Mouse (Mus musculus) ES-Bruce4 (cell line): ENCODE measurements around the gene Pparg. TPM values are rescaled to one million over a fixed set of nuclear protein-coding genes. Genes with fewer than 3 reads are reported as not detected.

Experiments used
- H3K27ac ChIP-seq: 2 replicates; pipeline ENCODE4 v1.5.1; 2012; ENCODE audit warnings: low read length, inconsistent platforms; ENCODE audit not compliant: insufficient read depth
- H3K27me3 ChIP-seq: 2 replicates; pipeline ENCODE4 v1.6.1; 2012; ENCODE audit warnings: mild to moderate bottlenecking, low read length, inconsistent platforms; ENCODE audit not compliant: control insufficient read depth, poor library complexity, insufficient read depth, severe bottlenecking
- H3K36me3 ChIP-seq: 2 replicates; pipeline ENCODE4 v1.6.1; 2012; ENCODE audit warnings: inconsistent platforms, mild to moderate bottlenecking, low read length, moderate library complexity; ENCODE audit not compliant: control insufficient read depth, poor library complexity, insufficient read depth, severe bottlenecking
- H3K4me1 ChIP-seq: one replicate; pipeline ENCODE4 v1.8.1; 2011; ENCODE audit warnings: low read length; ENCODE audit not compliant: control insufficient read depth, insufficient read depth
- H3K4me3 ChIP-seq: 2 replicates; pipeline ENCODE4 v1.5.1; 2011; ENCODE audit warnings: low read depth, mild to moderate bottlenecking, low read length
- H3K9ac ChIP-seq: 2 replicates; pipeline ENCODE4 v1.6.1; 2012; ENCODE audit warnings: low read depth, mild to moderate bottlenecking, inconsistent platforms; ENCODE audit not compliant: poor library complexity, severe bottlenecking
- H3K9me3 ChIP-seq: replicated peaks from 2 replicates; pipeline ENCODE4 v1.6.1; 2012; ENCODE audit warnings: mild to moderate bottlenecking, low read length, inconsistent platforms; ENCODE audit not compliant: control insufficient read depth, poor library complexity, insufficient read depth, severe bottlenecking
- CTCF ChIP-seq: IDR thresholded peaks from one replicate; pipeline ENCODE4 v1.8.1; 2011; ENCODE audit warnings: low read depth, low read length
- EP300 ChIP-seq: IDR thresholded peaks from 2 replicates; pipeline ENCODE4 v1.6.1; 2011; ENCODE audit warnings: low read depth, low read length; ENCODE audit not compliant: insufficient read depth
- POLR2A ChIP-seq: IDR thresholded peaks from one replicate; pipeline ENCODE4 v1.8.1; 2011; ENCODE audit warnings: low read length; ENCODE audit not compliant: insufficient read depth
- polyA plus RNA-seq: library from polyadenylated mRNA; stranded (reverse); fragments of >200 nt; gene quantifications from 2 replicates; pipeline ENCODE4 v1.2.4, GENCODE M21; 2011; ENCODE audit warnings: low read depth; ENCODE audit not compliant: missing spikeins, insufficient read depth, insufficient read length

Pparg gene
- polyA plus RNA-seq, 1 experiment: 1.1 TPM

- H3K27me3 ChIP-seq: no peaks in the 10 kb centered on the region; the same call in 1 of the 2 replicates
- H3K9ac ChIP-seq: no peak overlapping the region
- H3K27ac ChIP-seq: no peak overlapping the region
- TF ChIP-seq EP300 (no peak), CTCF (no peak), POLR2A (no peak)
- no peaks in the 10 kb centered on the region for H3K36me3 ChIP-seq
- H3K4me1 ChIP-seq: no peaks in the 10 kb centered on the region
- no peaks in the 10 kb centered on the region for H3K9me3 ChIP-seq
- H3K4me3 ChIP-seq: no peak overlapping the region
These were observed 102.6 kb downstream of the Pparg start for GRCm38 (mm10) chr6:115463338-115463737.

GRCm38 (mm10) chr6:115464661-115465060, 103.9 kb downstream of the Pparg start:
- Histone ChIP-seq H3K27ac (no peak overlapping the region), H3K9me3 (no peaks in the 10 kb centered on the region), H3K4me1 (no peaks in the 10 kb centered on the region), H3K9ac (no peak overlapping the region), H3K36me3 (no peaks in the 10 kb centered on the region), H3K27me3 (no peaks in the 10 kb centered on the region; the same call in 1 of the 2 replicates), H3K4me3 (no peak overlapping the region)
- TF ChIP-seq POLR2A (no peak), EP300 (no peak), CTCF (no peak)

GRCm38 (mm10) chr6:115465463-115465862, 104.7 kb downstream of the Pparg start:
- H3K36me3 ChIP-seq: no peaks in the 10 kb centered on the region
- H3K9ac ChIP-seq: no peak overlapping the region
- no peaks in the 10 kb centered on the region; the same call in 1 of the 2 replicates for H3K27me3 ChIP-seq
- no peaks in the 10 kb centered on the region for H3K4me1 ChIP-seq
- TF ChIP-seq EP300 (no peak), CTCF (no peak), POLR2A (no peak)
- no peak overlapping the region for H3K4me3 ChIP-seq
- H3K9me3 ChIP-seq: no peaks in the 10 kb centered on the region
- H3K27ac ChIP-seq: no peak overlapping the region

GRCm38 (mm10) chr6:115465876-115466275, 105.1 kb downstream of the Pparg start:
- no peaks in the 10 kb centered on the region for H3K9me3 ChIP-seq
- H3K27ac ChIP-seq: no peak overlapping the region
- H3K36me3 ChIP-seq: no peaks in the 10 kb centered on the region
- no peaks in the 10 kb centered on the region; the same call in 1 of the 2 replicates for H3K27me3 ChIP-seq
- H3K9ac ChIP-seq: no peak overlapping the region
- no peaks in the 10 kb centered on the region for H3K4me1 ChIP-seq
- TF ChIP-seq POLR2A: no peak
- TF ChIP-seq EP300: no peak
- no peak for TF ChIP-seq CTCF
- H3K4me3 ChIP-seq: no peak overlapping the region

- H3K36me3 ChIP-seq: no peaks in the 10 kb centered on the region
- no peaks in the 10 kb centered on the region for H3K9me3 ChIP-seq
- H3K27ac ChIP-seq: no peak overlapping the region
- no peak overlapping the region for H3K9ac ChIP-seq
- H3K27me3 ChIP-seq: no peaks in the 10 kb centered on the region; the same call in 1 of the 2 replicates
- TF ChIP-seq CTCF (no peak), POLR2A (no peak), EP300 (no peak)
- H3K4me1 ChIP-seq: no peaks in the 10 kb centered on the region
- no peak overlapping the region for H3K4me3 ChIP-seq
These were observed 105.8 kb downstream of the Pparg start for GRCm38 (mm10) chr6:115466601-115467000.

GRCm38 (mm10) chr6:115469666-115470581, 109.2 kb downstream of the Pparg start:
- Histone ChIP-seq H3K9me3 (no peaks in the 10 kb centered on the region), H3K4me1 (no peaks in the 10 kb centered on the region), H3K27ac (no peak overlapping the region), H3K4me3 (no peak overlapping the region), H3K9ac (no peak overlapping the region), H3K27me3 (no peaks in the 10 kb centered on the region; the same call in 1 of the 2 replicates), H3K36me3 (no peaks in the 10 kb centered on the region)
- TF ChIP-seq EP300: no peak
- no peak for TF ChIP-seq CTCF
- no peak for TF ChIP-seq POLR2A
